Mouse (Mus musculus): ENCODE data around the gene Apoc2.

GRCm38 (mm10) chr7:19724167-19724566, 46.4 kb upstream of the Apoc2 start:
- no peak for TF ChIP-seq EP300 (IDR thresholded peaks at IDR 0.05; ENCODE audit: low read depth)
- no peak for TF ChIP-seq CTCF (IDR thresholded peaks at IDR 0.05; ENCODE audit: low read depth)

Measured in heart, postnatal 0 days (tissue).